Mouse (Mus musculus) midbrain, embryonic 12.5 days (tissue): ENCODE measurements around the gene Gli2. TPM values are rescaled to one million over a fixed set of nuclear protein-coding genes. Genes with fewer than 3 reads are reported as not detected.
A peak's percentile ranks its signal among the peaks of the same experiment; 100 is the strongest.

Experiments
- ATAC-seq: fragments of 200-750 bp; cut with Nextera tagmentation; 2 replicates; pipeline ENCODE4 v1.8.0; 2017; ENCODE audit warnings: low read depth, moderate TSS enrichment, moderate library complexity; ENCODE audit not compliant: low FRiP score
- H3K27ac ChIP-seq: fragments of 300-500 bp; sonication (generic); replicated peaks from 2 replicates; pipeline ENCODE4 v1.5.1; 2016; ENCODE audit warnings: mild to moderate bottlenecking
- H3K27me3 ChIP-seq: fragments of 300-500 bp; sonication (generic); 2 replicates; pipeline ENCODE4 v1.6.1; 2016; ENCODE audit warnings: mild to moderate bottlenecking
- H3K36me3 ChIP-seq: fragments of 300-500 bp; sonication (generic); 2 replicates; pipeline ENCODE4 v1.6.1; 2016
- H3K4me1 ChIP-seq: fragments of 300-500 bp; sonication (generic); 2 replicates; pipeline ENCODE4 v1.6.1; 2016
- H3K4me2 ChIP-seq: fragments of 300-500 bp; sonication (generic); replicated peaks from 2 replicates; pipeline ENCODE4 v1.6.1; 2016; ENCODE audit warnings: mild to moderate bottlenecking, moderate library complexity
- H3K4me3 ChIP-seq: fragments of 300-500 bp; sonication (generic); 2 replicates; pipeline ENCODE4 v1.5.1; 2016; ENCODE audit warnings: mild to moderate bottlenecking
- H3K9ac ChIP-seq: fragments of 300-500 bp; sonication (generic); replicated peaks from 2 replicates; pipeline ENCODE4 v1.6.1; 2016; ENCODE audit warnings: mild to moderate bottlenecking, moderate library complexity
- H3K9me3 ChIP-seq: fragments of 300-500 bp; sonication (generic); 2 replicates; pipeline ENCODE4 v1.6.1; 2016; ENCODE audit warnings: mild to moderate bottlenecking
- whole genome bisulfite sequencing: fragments of 180-500 bp; shearing (Covaris S2); methylation state at CpG from one replicate; pipeline ENCODE4 v1.1.7; 2016; 5-methylcytosine and 5-hydroxymethylcytosine counted together
- polyA plus RNA-seq: library from polyadenylated mRNA; unstranded; fragments of >200 nt; fragmentation: Nextera tagmentation; extraction: Ambion mirVana; gene quantifications from 2 replicates; pipeline ENCODE4 v1.2.1, GENCODE M21; 2016

Gli2 gene
- polyA plus RNA-seq, 1 experiment from 2014 or later: 8.6 TPM

- ATAC-seq: no peak
- H3K4me3 ChIP-seq: no peak overlapping the region
- no peak overlapping the region for H3K27ac ChIP-seq
- H3K27me3 ChIP-seq: peaks cover 22% of the 10 kb centered on the region
- no peaks in the 10 kb centered on the region for H3K36me3 ChIP-seq
- no peaks in the 10 kb centered on the region for H3K9me3 ChIP-seq
- 50% methylated on average over 7 of the region's 7 CpGs for WGBS
- no peak overlapping the region for H3K4me2 ChIP-seq
- H3K4me1 ChIP-seq: no peaks in the 10 kb centered on the region
- no peak overlapping the region for H3K9ac ChIP-seq
These were observed 22.1 kb upstream of the Gli2 start for GRCm38 (mm10) chr1:119075500-119075899.

GRCm38 (mm10) chr1:119074910-119075309, 21.5 kb upstream of the Gli2 start:
- no peaks in the 10 kb centered on the region for H3K4me1 ChIP-seq
- H3K4me2 ChIP-seq: no peak overlapping the region
- H3K27me3 ChIP-seq: peaks cover 22% of the 10 kb centered on the region
- no peak overlapping the region for H3K9ac ChIP-seq
- no peak overlapping the region for H3K4me3 ChIP-seq
- H3K9me3 ChIP-seq: no peaks in the 10 kb centered on the region
- ATAC-seq: no peak
- WGBS: 71% methylated on average over 6 of the region's 6 CpGs
- H3K36me3 ChIP-seq: no peaks in the 10 kb centered on the region
- no peak overlapping the region for H3K27ac ChIP-seq

DNA sequence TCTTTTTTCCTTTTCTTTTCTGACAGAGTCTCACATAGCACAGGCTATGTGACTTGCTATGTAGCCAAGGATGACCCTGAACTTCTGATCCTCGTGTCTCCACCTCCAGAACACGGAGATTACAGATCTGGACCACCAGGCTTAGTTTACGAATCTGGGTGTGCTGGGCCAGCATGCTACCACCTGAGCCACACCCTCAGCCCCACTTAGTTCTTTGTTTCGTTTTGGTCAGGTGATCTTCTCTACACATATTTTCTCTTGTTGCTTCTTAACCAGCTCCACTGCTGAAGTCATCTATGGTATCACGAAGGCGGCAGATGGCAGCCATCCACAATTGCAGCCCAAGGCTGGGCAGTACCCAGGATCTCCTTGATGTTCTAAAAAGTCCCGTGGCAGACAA, 20.5 kb upstream of the Gli2 start:
- no peak for ATAC-seq
- no peak overlapping the region for H3K4me2 ChIP-seq
- H3K27ac ChIP-seq: no peak overlapping the region
- no peak overlapping the region for H3K4me3 ChIP-seq
- H3K27me3 ChIP-seq: peaks cover 22% of the 10 kb centered on the region
- WGBS: 92% methylated on average over 7 of the region's 7 CpGs
- H3K9me3 ChIP-seq: no peaks in the 10 kb centered on the region
- no peaks in the 10 kb centered on the region for H3K36me3 ChIP-seq
- no peak overlapping the region for H3K9ac ChIP-seq
- H3K4me1 ChIP-seq: no peaks in the 10 kb centered on the region

DNA sequence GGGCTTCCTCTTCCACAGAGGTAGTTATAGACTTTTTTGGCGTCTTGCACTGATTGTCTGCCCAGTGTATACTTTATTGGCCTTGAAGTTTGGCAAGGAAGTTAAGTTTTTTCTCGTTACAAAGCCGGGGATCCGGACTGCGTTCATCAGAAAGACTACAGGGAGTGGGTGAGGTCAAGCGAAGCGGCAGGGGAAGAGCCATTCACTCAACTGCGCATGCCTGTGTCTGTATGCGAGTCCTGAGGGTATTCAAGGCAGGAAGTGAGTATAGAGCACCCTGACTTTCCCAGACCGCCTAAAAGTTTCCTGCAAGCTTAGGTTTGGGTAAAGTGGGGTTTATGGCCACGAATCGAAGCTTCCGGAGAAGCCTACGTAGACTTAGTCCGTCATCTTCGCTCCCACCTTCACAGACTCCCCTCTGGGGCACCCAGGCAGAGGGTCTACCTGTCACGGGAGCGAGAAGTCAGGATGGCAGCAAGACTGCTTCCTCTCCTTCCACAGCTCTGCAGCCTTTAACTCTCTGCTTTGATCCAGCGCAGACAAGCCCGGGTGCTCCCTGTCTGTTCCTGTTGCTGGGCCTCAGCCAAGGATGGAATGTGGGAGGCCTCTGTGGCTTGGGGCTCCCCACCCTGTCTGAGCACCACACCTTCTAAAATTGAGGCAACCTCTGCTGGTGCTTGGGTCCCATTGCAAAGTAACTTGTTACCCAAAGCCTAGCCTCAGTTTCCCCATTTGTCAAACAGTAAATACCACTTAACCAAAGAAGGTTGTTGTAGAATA, 11.7 kb upstream of the Gli2 start:
- H3K4me1 ChIP-seq: no peaks in the 10 kb centered on the region
- no peak overlapping the region for H3K4me2 ChIP-seq
- H3K9ac ChIP-seq: no peak overlapping the region
- no peak overlapping the region for H3K4me3 ChIP-seq
- no peaks in the 10 kb centered on the region for H3K36me3 ChIP-seq
- no peaks in the 10 kb centered on the region for H3K9me3 ChIP-seq
- ATAC-seq: no peak
- 87% methylated on average over 20 of the region's 20 CpGs for WGBS
- H3K27ac ChIP-seq: no peak overlapping the region
- H3K27me3 ChIP-seq: peaks cover 3% of the 10 kb centered on the region; the same call in 1 of the 2 replicates

DNA sequence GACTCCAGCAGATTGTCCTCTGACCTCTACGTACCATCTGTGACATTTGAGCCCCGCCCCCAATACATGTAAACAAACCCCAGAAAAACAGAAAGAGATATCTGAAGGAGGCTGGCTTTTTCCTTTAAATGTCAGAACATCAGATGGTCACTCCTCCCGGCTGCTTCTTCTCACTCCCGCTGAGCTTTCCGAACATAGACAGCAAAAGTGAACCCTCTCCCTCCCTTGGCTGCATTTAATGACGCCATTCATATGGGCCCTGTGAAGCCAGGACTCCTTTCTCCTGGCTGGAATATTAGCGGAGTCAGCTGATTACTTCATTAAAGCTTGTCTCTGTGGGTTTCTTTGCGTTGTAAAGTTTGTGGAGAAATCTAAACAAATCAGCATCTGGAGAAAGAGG, 3.1 kb upstream of the Gli2 start:
- Histone ChIP-seq H3K4me2 (no peak overlapping the region), H3K27me3 (peaks cover 22% of the 10 kb centered on the region), H3K4me1 (peaks cover 18% of the 10 kb centered on the region), H3K9ac (no peak overlapping the region), H3K4me3 (no peak overlapping the region), H3K36me3 (no peaks in the 10 kb centered on the region), H3K9me3 (no peaks in the 10 kb centered on the region), H3K27ac (no peak overlapping the region)
- no peak for ATAC-seq
- WGBS: 75% methylated on average over 8 of the region's 8 CpGs

DNA sequence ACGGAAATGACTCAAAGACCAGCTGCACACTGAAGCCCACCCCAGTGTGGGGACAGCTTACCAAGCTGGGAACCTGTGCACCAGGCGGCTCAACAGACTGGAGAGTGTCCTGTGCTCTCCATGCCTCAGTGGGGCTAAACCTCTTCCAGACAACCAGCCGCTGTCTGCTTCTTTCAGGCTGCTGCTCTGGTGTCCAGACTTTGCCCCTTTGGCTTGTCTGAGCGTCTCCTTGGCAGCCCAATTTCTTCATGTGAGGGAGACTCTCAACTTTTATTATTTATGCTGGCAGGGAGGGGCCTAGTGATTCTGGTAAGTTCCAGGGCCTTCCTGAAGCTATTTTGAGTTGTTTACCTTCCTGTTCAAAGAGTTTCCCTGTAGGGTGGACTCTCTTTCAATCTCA, 2.4 kb upstream of the Gli2 start:
- H3K27ac ChIP-seq: no peak overlapping the region
- peaks cover 27% of the 10 kb centered on the region for H3K27me3 ChIP-seq
- H3K4me3 ChIP-seq: no peak overlapping the region
- H3K4me2 ChIP-seq: no peak overlapping the region
- no peaks in the 10 kb centered on the region for H3K36me3 ChIP-seq
- no peak overlapping the region for H3K9ac ChIP-seq
- 88% methylated on average over 4 of the region's 4 CpGs for WGBS
- peaks cover 25% of the 10 kb centered on the region for H3K4me1 ChIP-seq
- H3K9me3 ChIP-seq: no peaks in the 10 kb centered on the region
- no peak for ATAC-seq

DNA sequence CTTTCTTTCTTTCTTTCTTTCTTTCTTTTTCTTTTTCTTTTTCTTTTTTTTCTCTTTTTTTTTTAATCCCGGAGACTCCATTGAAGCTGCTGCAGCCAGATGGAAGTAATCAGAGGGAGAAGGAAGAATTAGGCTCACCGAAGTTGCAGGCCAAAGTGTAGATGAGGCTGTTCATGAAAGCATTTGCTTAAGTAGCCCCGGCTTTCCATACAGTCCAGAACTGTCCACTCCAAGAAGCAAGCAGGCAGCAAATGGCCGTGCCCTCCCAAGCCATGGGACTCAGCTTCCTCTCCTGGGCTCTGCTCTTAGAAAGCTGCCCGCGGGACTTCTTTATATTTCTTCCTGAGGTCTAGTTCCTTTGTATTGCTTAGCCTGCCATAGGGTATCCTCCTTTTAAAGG, 1.0 kb upstream of the Gli2 start:
- H3K4me1 ChIP-seq: peaks cover 37% of the 10 kb centered on the region
- peaks cover 36% of the 10 kb centered on the region for H3K27me3 ChIP-seq
- no peak for ATAC-seq
- H3K9me3 ChIP-seq: no peaks in the 10 kb centered on the region
- no peak overlapping the region for H3K4me3 ChIP-seq
- WGBS: 12% methylated on average over 6 of the region's 6 CpGs
- H3K27ac ChIP-seq: no peak overlapping the region
- no peaks in the 10 kb centered on the region for H3K36me3 ChIP-seq
- H3K4me2 ChIP-seq: peak overlapping the region; percentile 94
- no peak overlapping the region for H3K9ac ChIP-seq

- H3K36me3 ChIP-seq: no peaks in the 10 kb centered on the region
These were observed 494 bp upstream of the Gli2 start for GRCm38 (mm10) chr1:119053872-119054354.

GRCm38 (mm10) chr1:119052631-119053177, 715 bp downstream of the Gli2 start:
- H3K4me2 ChIP-seq: peak overlapping the region; percentile 94
- peak overlapping the region; percentile 92 for H3K27ac ChIP-seq
- H3K36me3 ChIP-seq: no peaks in the 10 kb centered on the region
- 1% methylated on average over 33 of the region's 33 CpGs for WGBS
- peak overlapping the region; percentile 52 for H3K4me3 ChIP-seq
- ATAC-seq: no peak; the same call in 1 of the 2 replicates
- no peaks in the 10 kb centered on the region for H3K9me3 ChIP-seq
- peaks cover 36% of the 10 kb centered on the region for H3K27me3 ChIP-seq
- peaks cover 54% of the 10 kb centered on the region for H3K4me1 ChIP-seq
- H3K9ac ChIP-seq: peak overlapping the region; percentile 77

More at GRCm38 (mm10) chr1:119053872-119054354, 494 bp upstream of the Gli2 start:
- peak overlapping the region; percentile 94 for H3K4me2 ChIP-seq
- H3K4me3 ChIP-seq: peak overlapping the region; percentile 52
- under 1% methylated on average over 25 of the region's 25 CpGs for WGBS
- peaks cover 36% of the 10 kb centered on the region for H3K27me3 ChIP-seq
- peak; percentile 10 for ATAC-seq
- H3K9ac ChIP-seq: peak overlapping the region; percentile 65
- peak overlapping the region; percentile 92 for H3K27ac ChIP-seq
- H3K4me1 ChIP-seq: peaks cover 43% of the 10 kb centered on the region
- no peaks in the 10 kb centered on the region for H3K9me3 ChIP-seq

DNA sequence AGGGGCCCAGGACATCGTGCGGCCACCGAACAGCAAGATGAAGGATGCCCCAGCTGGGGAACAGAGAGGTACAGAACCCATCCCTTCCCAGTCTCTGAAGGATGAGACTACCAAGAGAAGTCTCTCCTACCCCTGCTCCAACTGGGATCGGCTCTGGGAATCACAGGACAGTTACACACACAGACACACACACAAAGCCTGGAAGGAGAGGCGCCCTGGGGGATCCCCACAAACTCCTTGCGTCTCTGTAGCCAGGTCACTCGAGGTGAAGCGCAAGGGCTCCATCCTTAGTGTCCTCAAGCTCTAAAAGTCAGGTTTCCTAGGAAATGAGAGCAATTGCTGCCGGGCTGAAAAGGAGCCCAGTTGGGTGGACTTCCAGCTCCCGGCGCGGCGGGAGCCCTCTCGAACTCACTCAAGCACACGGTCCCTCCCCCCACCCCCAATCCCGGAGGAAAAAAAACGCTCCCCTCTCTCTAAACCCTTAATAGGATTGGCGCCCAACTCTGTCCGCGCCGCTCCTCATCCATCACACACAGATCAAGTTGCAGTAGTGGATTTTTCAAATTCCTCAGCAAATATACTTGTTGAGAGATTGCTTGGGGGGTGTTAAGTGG, 1.4 kb downstream of the Gli2 start:
- Histone ChIP-seq H3K9me3 (no peaks in the 10 kb centered on the region), H3K9ac (peak overlapping the region; percentile 77), H3K4me3 (peak overlapping the region; percentile 52), H3K27me3 (peaks cover 36% of the 10 kb centered on the region), H3K36me3 (no peaks in the 10 kb centered on the region), H3K27ac (peak overlapping the region; percentile 92), H3K4me1 (peaks cover 58% of the 10 kb centered on the region), H3K4me2 (peak overlapping the region; percentile 94)
- WGBS: under 1% methylated on average over 21 of the region's 21 CpGs
- ATAC-seq: no peak

- Histone ChIP-seq H3K36me3 (no peaks in the 10 kb centered on the region), H3K9ac (peak overlapping the region; percentile 77), H3K4me2 (peak overlapping the region; percentile 94), H3K4me1 (peaks cover 60% of the 10 kb centered on the region), H3K27ac (peak overlapping the region; percentile 95), H3K9me3 (no peaks in the 10 kb centered on the region), H3K4me3 (peak overlapping the region; percentile 52), H3K27me3 (peaks cover 38% of the 10 kb centered on the region)
- WGBS: 2% methylated on average over 21 of the region's 21 CpGs
- no peak for ATAC-seq
These were observed 2.1 kb downstream of the Gli2 start for GRCm38 (mm10) chr1:119051192-119051937.
